Mouse (Mus musculus) intestine, embryonic 16.5 days (tissue): ENCODE results near the gene Hist2h2aa2. TPM values are rescaled to one million over a fixed set of nuclear protein-coding genes. Genes with fewer than 3 reads are reported as not detected.
A peak's percentile ranks its signal among the peaks of the same experiment; 100 is the strongest.
"Not testable (repeated sequence)": the region's sequence is repeated elsewhere in the genome, so short reads cannot be mapped to it uniquely, and the experiment has no call there.

Source experiments
- ATAC-seq: fragments of 200-750 bp; cut with Nextera tagmentation; 2 replicates; pipeline ENCODE4 v1.8.0; 2017; ENCODE audit warnings: moderate TSS enrichment, moderate library complexity
- H3K27ac ChIP-seq: fragments of 300-500 bp; sonication (generic); 2 replicates; pipeline ENCODE4 v1.5.1; 2014; ENCODE audit warnings: mild to moderate bottlenecking, low read length
- H3K27me3 ChIP-seq: fragments of 300-500 bp; sonication (generic); replicated peaks from 2 replicates; pipeline ENCODE4 v1.6.1; 2014; ENCODE audit warnings: low read length, control low read depth, mixed read lengths; ENCODE audit not compliant: control insufficient read depth, insufficient read depth
- H3K36me3 ChIP-seq: fragments of 300-500 bp; sonication (generic); 2 replicates; pipeline ENCODE4 v1.6.1; 2014; ENCODE audit warnings: low read length, control low read depth; ENCODE audit not compliant: control insufficient read depth, insufficient read depth
- H3K4me1 ChIP-seq: fragments of 300-500 bp; sonication (generic); 2 replicates; pipeline ENCODE4 v1.6.1; 2014; ENCODE audit warnings: low read length, control low read depth, mixed read lengths; ENCODE audit not compliant: control insufficient read depth, insufficient read depth
- H3K4me2 ChIP-seq: fragments of 300-500 bp; sonication (generic); 2 replicates; pipeline ENCODE4 v1.6.1; 2014; ENCODE audit warnings: low read depth, low read length, control low read depth
- H3K4me3 ChIP-seq: fragments of 300-500 bp; sonication (generic); 2 replicates; pipeline ENCODE4 v1.5.1; 2014; ENCODE audit warnings: mild to moderate bottlenecking, low read length
- H3K9ac ChIP-seq: fragments of 300-500 bp; sonication (generic); 2 replicates; pipeline ENCODE4 v1.6.1; 2014; ENCODE audit warnings: low read depth, low read length
- H3K9me3 ChIP-seq: fragments of 300-500 bp; sonication (generic); 2 replicates; pipeline ENCODE4 v1.6.1; 2016; ENCODE audit warnings: low read length, control low read depth; ENCODE audit not compliant: control insufficient read depth
- WGBS: fragments of 180-500 bp; shearing (Covaris S2); extraction: QIAGEN DNeasy Blood & Tissue Kit; methylation state at CpG from one replicate; pipeline ENCODE4 v1.1.7; 2014; 5-methylcytosine and 5-hydroxymethylcytosine counted together
- polyA plus RNA-seq: library from polyadenylated mRNA; unstranded; fragments of >200 nt; fragmentation: Nextera tagmentation; extraction: Ambion mirVana; gene quantifications from 2 replicates; pipeline ENCODE4 v1.2.1, GENCODE M21; 2015

Hist2h2aa2 gene
- polyA plus RNA-seq, 1 experiment from 2014 or later, result 37.3 TPM

DNA sequence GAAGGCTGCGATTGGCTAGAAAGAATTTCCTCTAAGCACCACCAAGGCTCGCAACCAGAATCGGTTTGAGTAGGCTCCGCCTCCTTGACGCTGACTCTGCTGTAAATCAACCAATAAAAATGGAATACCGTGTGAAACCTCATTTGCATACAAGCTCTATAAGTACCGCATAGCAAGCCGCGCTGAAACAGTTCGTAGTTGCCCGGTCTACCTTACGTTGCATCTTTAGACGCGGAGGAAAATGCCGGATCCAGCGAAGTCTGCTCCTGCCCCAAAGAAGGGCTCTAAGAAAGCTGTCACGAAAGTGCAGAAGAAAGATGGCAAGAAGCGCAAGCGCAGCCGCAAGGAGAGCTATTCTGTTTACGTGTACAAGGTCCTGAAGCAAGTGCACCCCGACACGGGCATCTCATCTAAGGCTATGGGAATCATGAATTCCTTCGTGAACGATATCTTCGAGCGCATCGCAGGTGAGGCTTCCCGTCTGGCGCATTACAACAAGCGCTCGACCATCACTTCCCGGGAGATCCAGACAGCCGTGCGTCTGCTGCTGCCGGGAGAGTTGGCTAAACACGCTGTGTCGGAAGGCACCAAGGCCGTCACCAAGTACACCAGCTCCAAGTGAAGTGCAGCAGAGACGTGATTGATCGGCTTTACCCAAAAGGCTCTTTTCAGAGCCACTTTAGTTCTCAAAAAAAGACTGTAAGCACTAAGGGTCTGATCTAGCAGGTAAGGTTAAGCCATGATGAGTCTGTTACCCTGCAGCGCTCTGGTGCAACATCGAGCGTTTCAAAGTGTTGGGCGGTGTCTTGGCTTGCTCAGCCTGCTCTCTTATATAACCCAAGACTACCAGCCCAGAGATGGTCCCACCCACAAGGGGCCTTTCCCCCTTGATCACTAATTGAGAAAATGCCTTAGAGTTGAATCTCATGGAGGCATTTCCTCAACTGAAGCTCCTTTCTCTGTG is 29.7 kb upstream of the Hist2h2aa2 start, which contains the start of gene Hist2h2bb:
Gene Hist2h2bb, plus strand, starts transcription at position 242 of the 964 bp plus-strand sequence.
- H3K27me3 ChIP-seq, result no peaks in the 10 kb centered on the region
- peak; percentile 96 for ATAC-seq
- under 1% methylated on average over 45 of the region's 45 CpGs for WGBS
- peaks cover 7% of the 10 kb centered on the region for H3K4me1 ChIP-seq
- no peaks in the 10 kb centered on the region for H3K9me3 ChIP-seq
- peak within 1 kb of the TSS; percentile 91 for H3K4me2 ChIP-seq
- H3K4me3 ChIP-seq, result peak within 1 kb of the TSS; percentile 58
- peak within 1 kb of the TSS; percentile 73 for H3K9ac ChIP-seq
- peak within 1 kb of the TSS; percentile 93 for H3K27ac ChIP-seq
- no peaks in the 10 kb centered on the region for H3K36me3 ChIP-seq

DNA sequence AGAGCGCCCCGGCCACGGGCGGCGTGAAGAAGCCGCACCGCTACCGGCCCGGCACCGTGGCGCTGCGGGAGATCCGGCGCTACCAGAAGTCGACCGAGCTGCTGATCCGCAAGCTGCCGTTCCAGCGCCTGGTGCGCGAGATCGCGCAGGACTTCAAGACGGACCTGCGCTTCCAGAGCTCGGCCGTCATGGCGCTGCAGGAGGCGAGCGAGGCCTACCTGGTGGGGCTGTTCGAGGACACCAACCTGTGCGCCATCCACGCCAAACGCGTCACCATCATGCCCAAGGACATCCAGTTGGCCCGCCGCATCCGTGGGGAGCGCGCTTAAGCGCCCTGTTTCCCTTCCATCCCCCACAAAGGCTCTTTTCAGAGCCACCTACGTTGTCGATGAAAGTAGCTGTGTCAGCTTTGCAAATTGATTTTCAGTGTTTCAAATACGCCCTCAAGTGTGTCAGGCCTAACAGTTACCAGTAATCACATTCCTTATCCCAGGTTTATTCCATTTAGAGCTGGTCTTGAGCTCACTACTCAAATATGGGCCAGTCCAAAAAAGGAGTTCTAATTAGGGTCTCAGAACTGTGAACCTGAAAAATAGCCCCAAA is 28.8 kb upstream of the Hist2h2aa2 start:
- H3K27ac ChIP-seq, result peak overlapping the region; percentile 92
- WGBS, result 1% methylated on average over 9 of the region's 44 CpGs
- peak overlapping the region; percentile 63 for H3K4me2 ChIP-seq
- H3K4me1 ChIP-seq, result peaks cover 16% of the 10 kb centered on the region
- ATAC-seq, result peak; percentile 42
- peak overlapping the region; percentile 50 for H3K4me3 ChIP-seq
- H3K27me3 ChIP-seq, H3K36me3 ChIP-seq, H3K9me3 ChIP-seq: not testable (repeated sequence)
- H3K9ac ChIP-seq, result peak overlapping the region; percentile 68

GRCm38 (mm10) chr3:96268051-96268775 is 28.1 kb upstream of the Hist2h2aa2 start, which contains the start of gene Hist2h3b:
Gene Hist2h3b, plus strand, starts transcription at chr3:96268654.
- H3K4me3 ChIP-seq, result peak within 1 kb of the TSS; percentile 58
- H3K27me3 ChIP-seq, result no peaks in the 10 kb centered on the region
- H3K9ac ChIP-seq, result peak within 1 kb of the TSS; percentile 68
- peak within 1 kb of the TSS; percentile 91 for H3K4me2 ChIP-seq
- H3K36me3 ChIP-seq, result no peaks in the 10 kb centered on the region
- peaks cover 16% of the 10 kb centered on the region for H3K4me1 ChIP-seq
- ATAC-seq, result peak; percentile 79
- no peaks in the 10 kb centered on the region for H3K9me3 ChIP-seq
- WGBS, result 19% methylated on average over 28 of the region's 30 CpGs
- H3K27ac ChIP-seq, result peak within 1 kb of the TSS; percentile 92

GRCm38 (mm10) chr3:96267541-96267940 is 27.5 kb upstream of the Hist2h2aa2 start:
- no peaks in the 10 kb centered on the region for H3K36me3 ChIP-seq
- peak overlapping the region; percentile 57; the same call in 1 of the 2 replicates for H3K4me2 ChIP-seq
- no peak for ATAC-seq
- no peaks in the 10 kb centered on the region for H3K9me3 ChIP-seq
- H3K27me3 ChIP-seq, result no peaks in the 10 kb centered on the region
- WGBS, result 84% methylated on average over 4 of the region's 4 CpGs
- H3K9ac ChIP-seq, result no peak overlapping the region
- H3K4me1 ChIP-seq, result peaks cover 16% of the 10 kb centered on the region
- no peak overlapping the region for H3K4me3 ChIP-seq
- peak overlapping the region; percentile 92 for H3K27ac ChIP-seq

DNA sequence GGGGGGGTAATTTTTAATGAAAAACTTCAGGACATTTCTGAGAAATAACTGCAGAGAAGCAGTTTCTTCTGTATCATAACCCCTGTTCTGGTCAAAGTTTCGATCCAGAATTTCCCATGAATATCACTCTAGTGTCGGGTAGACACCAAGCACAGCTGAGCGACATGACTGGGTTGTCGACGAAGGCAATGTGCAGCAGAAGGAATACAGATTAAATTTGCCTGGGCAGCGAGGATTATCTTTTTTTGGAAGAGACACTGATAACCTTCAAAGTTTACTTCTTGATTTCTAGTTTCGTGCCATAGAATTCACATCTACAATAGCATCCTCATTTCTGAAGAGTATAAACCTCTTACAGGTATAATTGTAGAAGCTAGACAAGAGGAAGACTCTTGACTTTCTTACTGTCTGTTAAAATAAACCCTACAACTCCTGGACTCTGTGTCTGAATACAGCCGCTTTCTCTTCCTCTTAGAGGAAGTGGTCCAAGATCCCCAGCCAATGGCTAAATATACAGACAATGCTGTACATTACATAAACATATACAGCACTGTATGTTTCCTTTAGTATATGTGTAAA is 26.1 kb upstream of the Hist2h2aa2 start:
- no peak for ATAC-seq
- H3K4me3 ChIP-seq, result no peak overlapping the region
- H3K4me1 ChIP-seq, result peaks cover 20% of the 10 kb centered on the region
- WGBS, result 86% methylated on average over 8 of the region's 8 CpGs
- H3K36me3 ChIP-seq, result no peaks in the 10 kb centered on the region
- H3K9me3 ChIP-seq, result no peaks in the 10 kb centered on the region
- H3K9ac ChIP-seq, result no peak overlapping the region
- no peak overlapping the region for H3K27ac ChIP-seq
- no peak overlapping the region for H3K4me2 ChIP-seq
- no peaks in the 10 kb centered on the region for H3K27me3 ChIP-seq

DNA sequence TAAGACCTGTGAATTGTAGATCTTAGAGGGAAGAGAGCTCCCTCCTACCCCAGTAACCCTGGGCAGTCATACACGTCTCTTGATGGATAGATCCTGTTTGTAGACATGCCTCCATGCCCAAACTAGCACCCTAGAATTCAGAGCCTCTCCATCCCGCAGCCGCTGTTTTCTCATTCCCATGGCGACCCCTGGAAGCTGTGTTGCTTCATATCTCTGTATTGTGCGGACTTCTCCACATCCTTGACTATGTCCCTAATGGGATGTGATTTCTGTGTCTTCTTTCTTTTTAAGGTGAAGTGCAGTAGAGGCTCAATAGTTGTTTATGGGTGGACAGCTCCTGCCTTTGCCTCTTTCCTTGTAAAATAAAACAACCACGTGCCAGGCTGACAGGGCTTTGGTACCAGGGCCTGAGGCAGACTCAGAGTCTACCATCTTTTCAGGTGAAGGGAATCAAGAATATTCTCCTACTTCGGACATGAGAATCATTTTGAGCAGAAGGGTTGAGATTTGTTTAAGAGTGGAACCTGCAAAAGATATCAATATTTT is 24.4 kb upstream of the Hist2h2aa2 start:
- H3K9me3 ChIP-seq, result no peaks in the 10 kb centered on the region
- peaks cover 17% of the 10 kb centered on the region; the same call in 1 of the 2 replicates for H3K4me1 ChIP-seq
- peak overlapping the region; percentile 55 for H3K4me2 ChIP-seq
- 73% methylated on average over 7 of the region's 7 CpGs for WGBS
- peak overlapping the region; percentile 97 for H3K27ac ChIP-seq
- H3K27me3 ChIP-seq, result no peaks in the 10 kb centered on the region
- no peak for ATAC-seq
- peak overlapping the region; percentile 64; the same call in 1 of the 2 replicates for H3K4me3 ChIP-seq
- H3K36me3 ChIP-seq, result no peaks in the 10 kb centered on the region
- H3K9ac ChIP-seq, result peak overlapping the region; percentile 79

GRCm38 (mm10) chr3:96263558-96264403 is 23.7 kb upstream of the Hist2h2aa2 start:
- Histone ChIP-seq H3K36me3 (no peaks in the 10 kb centered on the region), H3K4me2 (peak overlapping the region; percentile 55), H3K27ac (peak overlapping the region; percentile 97), H3K4me3 (peak overlapping the region; percentile 64), H3K9me3 (no peaks in the 10 kb centered on the region), H3K9ac (peak overlapping the region; percentile 79), H3K27me3 (no peaks in the 10 kb centered on the region), H3K4me1 (peaks cover 17% of the 10 kb centered on the region; the same call in 1 of the 2 replicates)
- WGBS, result 6% methylated on average over 27 of the region's 27 CpGs
- peak; percentile 36 for ATAC-seq

DNA sequence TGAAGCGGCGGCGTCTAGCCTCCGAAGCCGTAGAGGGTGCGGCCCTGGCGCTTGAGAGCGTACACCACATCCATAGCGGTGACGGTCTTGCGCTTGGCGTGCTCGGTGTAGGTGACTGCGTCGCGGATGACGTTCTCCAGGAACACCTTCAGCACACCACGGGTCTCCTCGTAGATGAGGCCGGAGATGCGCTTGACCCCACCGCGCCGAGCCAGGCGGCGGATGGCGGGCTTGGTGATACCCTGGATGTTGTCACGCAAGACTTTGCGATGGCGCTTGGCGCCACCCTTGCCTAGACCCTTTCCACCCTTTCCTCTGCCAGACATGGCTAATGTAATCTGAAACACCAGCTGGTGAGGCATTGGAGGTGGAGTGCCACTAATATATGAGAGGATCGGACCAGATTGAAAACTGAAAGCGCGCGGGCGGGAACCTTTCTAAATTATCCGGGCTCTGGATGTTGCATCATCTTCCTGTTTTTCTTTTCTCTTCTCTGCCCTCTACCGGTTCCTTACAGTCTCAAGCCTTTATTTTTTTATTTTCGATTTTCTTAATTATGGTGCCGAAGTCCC is 23.0 kb upstream of the Hist2h2aa2 start, which contains the start of gene Hist2h4:
Gene Hist2h4, minus strand, starts transcription at position 333 of the 572 bp plus-strand sequence.
- H3K27ac ChIP-seq, result peak within 1 kb of the TSS; percentile 98
- no peaks in the 10 kb centered on the region for H3K36me3 ChIP-seq
- no peaks in the 10 kb centered on the region for H3K9me3 ChIP-seq
- ATAC-seq, result peak; percentile 87
- peak within 1 kb of the TSS; percentile 64 for H3K4me3 ChIP-seq
- peaks cover 17% of the 10 kb centered on the region; the same call in 1 of the 2 replicates for H3K4me1 ChIP-seq
- under 1% methylated on average over 40 of the region's 40 CpGs for WGBS
- no peaks in the 10 kb centered on the region for H3K27me3 ChIP-seq
- H3K4me2 ChIP-seq, result peak within 1 kb of the TSS; percentile 67
- H3K9ac ChIP-seq, result peak within 1 kb of the TSS; percentile 82
